Mouse (Mus musculus) ES-E14 (cell line): ENCODE results near the gene Kdsr.

Experiments used
- CHD2 ChIP-seq: IDR thresholded peaks from 2 replicates; pipeline ENCODE4 v1.6.1; 2014; ENCODE audit warnings: mild to moderate bottlenecking, low read depth, low read length, inconsistent platforms
- HCFC1 ChIP-seq: IDR thresholded peaks from 2 replicates; pipeline ENCODE4 v1.6.1; 2012; ENCODE audit warnings: low read length, inconsistent platforms, borderline replicate concordance; ENCODE audit not compliant: insufficient read depth
- MAFK ChIP-seq: IDR thresholded peaks from 2 replicates; pipeline ENCODE4 v1.6.1; 2014; ENCODE audit warnings: mild to moderate bottlenecking, low read depth, low read length, inconsistent platforms; ENCODE audit not compliant: insufficient read depth
- ZC3H11A ChIP-seq: IDR thresholded peaks from 2 replicates; pipeline ENCODE4 v1.6.1; 2012; ENCODE audit warnings: low read depth, mild to moderate bottlenecking, inconsistent platforms, low read length, borderline replicate concordance
- ZNF384 ChIP-seq: IDR thresholded peaks from 2 replicates; pipeline ENCODE4 v1.6.1; 2012; ENCODE audit warnings: low read depth, low read length, inconsistent platforms

DNA sequence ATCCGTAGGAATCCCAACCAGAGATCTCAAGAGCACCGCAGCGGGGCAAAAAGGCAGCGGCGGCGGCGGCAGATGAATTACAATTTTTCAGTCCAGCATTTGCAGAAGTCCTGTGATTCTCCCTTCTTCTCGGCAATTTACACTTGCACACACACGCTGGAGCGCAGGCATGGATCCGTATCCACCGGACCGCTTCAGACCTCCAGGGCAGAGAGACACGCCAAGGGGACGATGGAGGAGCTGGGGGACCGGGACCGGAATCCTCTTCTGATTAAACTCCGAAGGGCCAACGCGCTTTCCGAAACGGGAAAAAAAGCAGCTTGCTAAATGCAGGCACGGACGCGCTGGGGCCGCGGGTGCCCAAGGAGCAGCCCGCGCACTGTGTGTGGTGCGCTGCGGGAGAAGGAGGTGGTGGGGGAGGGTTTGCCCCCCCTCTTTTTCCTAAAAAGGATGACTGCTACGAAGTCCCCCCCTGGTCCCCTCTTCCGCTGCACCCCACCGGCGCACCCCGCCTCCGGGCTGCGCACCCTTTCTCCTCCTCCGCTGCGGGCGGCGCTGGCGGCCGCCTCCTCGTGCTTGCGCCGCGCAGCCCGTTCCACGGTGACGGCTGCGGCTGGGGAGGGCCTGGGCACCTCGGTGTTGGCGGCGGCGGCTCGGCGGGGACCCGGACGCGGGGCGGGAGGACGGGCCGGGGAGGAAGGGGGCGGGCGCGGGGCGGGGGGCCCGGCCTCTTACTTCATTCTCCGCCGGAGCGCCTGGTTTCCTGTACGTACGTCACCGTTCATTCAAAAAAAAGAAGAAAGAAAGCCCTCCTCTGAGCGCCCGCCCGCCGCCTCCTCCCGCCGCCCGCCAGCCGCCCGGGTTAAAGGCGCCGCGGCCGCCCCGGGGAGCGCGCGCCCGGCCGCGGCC, 45.7 kb downstream of the Kdsr start, which contains the start of gene Bcl2:
- TF ChIP-seq ZC3H11A (no peak), MAFK (no peak), CHD2 (no peak), ZNF384 (no peak), HCFC1 (no peak)
